Mouse (Mus musculus) hindbrain, embryonic 14.5 days (tissue): ENCODE results near the gene Slc16a11. TPM values are rescaled to one million over a fixed set of nuclear protein-coding genes. Genes with fewer than 3 reads are reported as not detected.

Experiments used
- ATAC-seq: fragments of 200-750 bp; cut with Nextera tagmentation; 2 replicates; pipeline ENCODE4 v1.8.0; 2017; ENCODE audit warnings: moderate number of reproducible peaks, mild to moderate bottlenecking, moderate TSS enrichment, moderate library complexity; ENCODE audit not compliant: low FRiP score
- DNase-seq: peaks from one replicate; pipeline ENCODE4 v3.0.0-alpha.2; 2015; ENCODE audit warnings: low spot score
- H3K27ac ChIP-seq: fragments of 300-500 bp; sonication (generic); 2 replicates; pipeline ENCODE4 v1.5.1; 2014; ENCODE audit warnings: mild to moderate bottlenecking, moderate library complexity
- H3K27me3 ChIP-seq: fragments of 300-500 bp; sonication (generic); 2 replicates; pipeline ENCODE4 v1.6.1; 2014; ENCODE audit warnings: mild to moderate bottlenecking, low read length, mixed read lengths; ENCODE audit not compliant: control insufficient read depth, insufficient read depth
- H3K36me3 ChIP-seq: fragments of 300-500 bp; sonication (generic); replicated peaks from 2 replicates; pipeline ENCODE4 v1.6.1; 2014; ENCODE audit not compliant: control insufficient read depth, insufficient read depth
- H3K4me1 ChIP-seq: fragments of 300-500 bp; sonication (generic); replicated peaks from 2 replicates; pipeline ENCODE4 v1.6.1; 2014; ENCODE audit warnings: antibody characterized with exemption, low read length, mixed read lengths; ENCODE audit not compliant: control insufficient read depth, insufficient read depth
- H3K4me2 ChIP-seq: fragments of 300-500 bp; sonication (generic); replicated peaks from 2 replicates; pipeline ENCODE4 v1.6.1; 2014; ENCODE audit warnings: mild to moderate bottlenecking, moderate library complexity
- H3K4me3 ChIP-seq: fragments of 300-500 bp; sonication (generic); replicated peaks from 2 replicates; pipeline ENCODE4 v1.5.1; 2014; ENCODE audit warnings: mild to moderate bottlenecking, low read length
- H3K9ac ChIP-seq: fragments of 300-500 bp; sonication (generic); 2 replicates; pipeline ENCODE4 v1.6.1; 2014
- H3K9me3 ChIP-seq: fragments of 300-500 bp; sonication (generic); 2 replicates; pipeline ENCODE4 v1.6.1; 2016; ENCODE audit warnings: low read length; ENCODE audit not compliant: control insufficient read depth
- WGBS: fragments of 180-500 bp; shearing (Covaris S2); extraction: QIAGEN DNeasy Blood & Tissue Kit; methylation state at CpG from one replicate; pipeline ENCODE4 v1.1.7; 2014; 5-methylcytosine and 5-hydroxymethylcytosine counted together
- polyA plus RNA-seq: library from polyadenylated mRNA; unstranded; fragments of >200 nt; fragmentation: Nextera tagmentation; extraction: Ambion mirVana; gene quantifications from 2 replicates; pipeline ENCODE4 v1.2.1, GENCODE M21; 2014

The Slc16a11 gene
- polyA plus RNA-seq, 1 experiment from 2014 or later, result 3.5 TPM

DNA sequence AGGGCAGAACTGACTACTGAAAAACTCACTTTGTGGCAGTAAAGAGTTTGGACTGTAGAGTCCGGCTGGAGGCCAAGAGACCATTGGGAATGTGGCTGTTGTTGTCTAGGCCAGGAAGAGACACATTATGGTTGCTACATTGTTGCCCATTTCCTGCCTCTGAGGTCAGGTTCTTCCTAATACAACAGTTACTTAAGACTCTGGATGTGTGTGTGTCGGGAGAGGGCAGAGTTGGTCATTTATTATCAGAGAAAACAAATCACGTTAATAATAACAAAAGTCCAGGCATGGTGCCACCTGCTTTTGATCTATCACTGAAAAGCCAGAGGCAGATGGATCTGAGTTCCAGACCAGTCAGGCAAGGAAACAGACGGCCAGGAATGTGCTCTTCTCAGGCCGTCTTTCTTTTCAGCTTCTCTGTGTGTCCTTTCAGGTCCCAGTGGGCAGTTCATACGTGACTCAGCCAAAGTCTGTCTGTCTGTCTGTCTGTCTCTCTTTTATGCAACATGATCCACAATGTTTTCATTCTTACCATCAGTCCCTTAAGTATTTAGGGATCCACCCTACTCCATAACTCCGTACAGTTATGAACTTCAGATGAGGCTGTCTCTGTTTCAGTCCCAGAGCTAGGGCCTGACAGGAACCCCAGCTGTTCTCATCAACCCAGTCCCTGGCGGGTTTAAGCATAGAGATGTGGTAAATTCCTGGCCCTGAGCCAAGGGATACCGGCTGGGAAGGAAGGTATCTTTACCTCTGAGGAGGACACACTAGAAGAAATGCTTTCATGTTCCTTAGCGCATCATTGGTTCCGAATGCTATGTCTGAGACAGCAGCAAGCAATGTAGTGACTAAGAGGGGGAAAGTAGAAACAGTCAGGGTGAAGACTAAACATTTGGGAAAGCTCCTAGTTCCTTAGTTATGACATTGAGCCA lies 18.9 kb upstream of the Slc16a11 start:
- no peaks in the 10 kb centered on the region for H3K9me3 ChIP-seq
- no peak overlapping the region for H3K4me2 ChIP-seq
- WGBS, result 60% methylated on average over 11 of the region's 11 CpGs
- DNase-seq, result no peak
- no peak overlapping the region for H3K9ac ChIP-seq
- no peak overlapping the region for H3K4me3 ChIP-seq
- H3K27me3 ChIP-seq, result no peaks in the 10 kb centered on the region
- no peak overlapping the region for H3K27ac ChIP-seq
- ATAC-seq, result no peak
- H3K4me1 ChIP-seq, result no peaks in the 10 kb centered on the region
- H3K36me3 ChIP-seq, result no peaks in the 10 kb centered on the region

DNA sequence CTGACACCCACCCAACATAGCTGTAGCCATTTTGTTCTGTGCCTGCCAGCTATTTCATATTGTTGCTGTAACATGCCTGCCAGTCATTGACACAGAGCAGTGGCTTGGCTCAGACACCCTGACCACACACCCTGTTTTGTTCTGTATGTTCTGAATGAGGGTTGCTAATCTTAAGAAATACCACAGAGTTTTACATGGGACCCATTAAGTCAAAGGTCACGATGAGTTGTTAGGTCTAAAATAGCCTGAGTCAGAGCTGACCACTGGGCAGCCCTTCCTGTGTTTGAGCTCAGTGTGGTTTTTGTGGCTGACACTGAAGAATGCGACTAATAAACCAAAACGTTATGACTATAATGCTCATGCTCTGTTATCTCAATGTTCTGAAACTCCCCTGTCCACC lies 14.2 kb upstream of the Slc16a11 start:
- Histone ChIP-seq H3K36me3 (no peaks in the 10 kb centered on the region), H3K27me3 (no peaks in the 10 kb centered on the region), H3K4me3 (no peak overlapping the region), H3K9ac (no peak overlapping the region), H3K4me2 (no peak overlapping the region), H3K27ac (no peak overlapping the region), H3K9me3 (no peaks in the 10 kb centered on the region), H3K4me1 (no peaks in the 10 kb centered on the region)
- ATAC-seq (no peak), DNase-seq (no peak)
- WGBS, result 83% methylated on average over 3 of the region's 3 CpGs

DNA sequence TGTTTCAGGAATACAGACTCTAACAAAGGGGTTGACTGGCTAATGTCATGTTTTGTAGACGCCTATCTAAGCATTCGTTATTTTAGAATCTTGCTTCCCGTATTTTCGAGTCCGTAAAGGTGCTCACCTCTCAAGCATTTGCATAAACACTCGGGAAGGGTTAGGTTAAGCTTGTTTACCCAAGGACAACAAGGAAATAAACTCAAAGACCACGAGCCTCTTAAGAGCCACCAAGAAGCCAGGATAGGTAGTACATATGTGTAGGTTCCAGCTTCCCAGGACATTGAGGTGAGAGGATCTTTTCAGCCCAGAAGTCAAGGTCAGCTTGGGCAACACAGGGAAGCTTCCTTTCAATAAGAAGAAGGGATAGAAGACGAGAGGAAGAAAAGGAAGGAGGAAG lies 13.4 kb upstream of the Slc16a11 start:
- Histone ChIP-seq H3K36me3 (no peaks in the 10 kb centered on the region), H3K9me3 (no peaks in the 10 kb centered on the region), H3K4me1 (no peaks in the 10 kb centered on the region), H3K4me3 (no peak overlapping the region), H3K4me2 (no peak overlapping the region), H3K27me3 (no peaks in the 10 kb centered on the region), H3K9ac (no peak overlapping the region), H3K27ac (no peak overlapping the region)
- DNase-seq, result no peak
- ATAC-seq, result no peak
- whole genome bisulfite sequencing, result 82% methylated on average over 8 of the region's 8 CpGs

DNA sequence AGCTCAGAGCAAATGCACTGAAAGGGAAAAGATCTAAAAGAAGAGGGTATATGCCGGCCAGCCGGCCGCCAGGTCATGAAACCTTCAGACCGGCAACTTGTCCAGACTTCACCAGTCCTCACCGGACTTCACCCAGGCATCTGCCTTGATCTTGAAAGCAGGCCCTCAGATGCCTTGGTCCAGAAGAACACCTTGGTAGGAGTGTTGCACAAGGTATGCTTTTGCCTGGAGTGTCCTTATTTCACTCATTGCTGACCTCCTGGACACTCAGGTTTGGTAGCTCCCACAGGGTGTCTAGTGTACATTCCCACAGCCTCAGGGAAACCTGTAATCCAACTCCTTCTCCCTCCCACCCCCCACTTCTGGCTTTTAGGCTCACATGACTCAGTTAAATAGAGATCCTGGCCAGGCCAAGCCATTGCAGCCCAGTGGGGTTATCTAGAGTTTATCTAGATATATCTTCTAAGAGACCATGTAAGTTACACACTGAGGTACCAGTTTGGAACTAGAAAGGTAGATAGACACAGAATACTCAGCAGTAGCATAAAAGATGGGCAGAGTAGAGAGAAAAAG lies 12.4 kb upstream of the Slc16a11 start:
- Histone ChIP-seq H3K36me3 (no peaks in the 10 kb centered on the region), H3K27ac (no peak overlapping the region), H3K4me3 (no peak overlapping the region), H3K4me1 (no peaks in the 10 kb centered on the region), H3K4me2 (no peak overlapping the region), H3K9me3 (no peaks in the 10 kb centered on the region), H3K9ac (no peak overlapping the region), H3K27me3 (no peaks in the 10 kb centered on the region)
- no peak for ATAC-seq
- WGBS, result 79% methylated on average over 5 of the region's 5 CpGs
- no peak for DNase-seq

DNA sequence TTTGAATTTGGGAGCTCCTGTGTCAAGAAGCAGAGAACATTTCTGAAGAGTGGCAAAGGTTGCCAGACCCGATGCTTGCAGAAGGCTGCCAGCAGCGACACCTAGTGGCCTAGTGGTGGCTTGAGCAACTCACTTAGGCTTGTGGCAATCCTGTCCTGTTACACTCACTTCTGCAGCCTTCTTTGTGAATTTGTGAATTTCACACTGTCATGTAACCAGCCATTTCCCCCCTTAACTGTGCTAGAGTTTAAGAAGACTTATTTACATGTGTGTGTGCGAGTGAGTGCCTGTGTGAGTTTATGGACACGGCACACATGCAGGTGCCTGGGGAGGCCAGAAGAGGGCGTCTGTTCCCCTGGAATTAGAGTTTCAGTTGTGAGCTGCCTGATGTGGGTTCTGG lies 10.9 kb upstream of the Slc16a11 start:
- Histone ChIP-seq H3K9me3 (no peaks in the 10 kb centered on the region), H3K4me1 (no peaks in the 10 kb centered on the region), H3K27ac (no peak overlapping the region), H3K4me2 (no peak overlapping the region), H3K9ac (no peak overlapping the region), H3K36me3 (no peaks in the 10 kb centered on the region), H3K4me3 (no peak overlapping the region), H3K27me3 (no peaks in the 10 kb centered on the region)
- WGBS, result 35% methylated on average over 5 of the region's 5 CpGs
- ATAC-seq, result no peak
- peak; percentile 88 for DNase-seq

DNA sequence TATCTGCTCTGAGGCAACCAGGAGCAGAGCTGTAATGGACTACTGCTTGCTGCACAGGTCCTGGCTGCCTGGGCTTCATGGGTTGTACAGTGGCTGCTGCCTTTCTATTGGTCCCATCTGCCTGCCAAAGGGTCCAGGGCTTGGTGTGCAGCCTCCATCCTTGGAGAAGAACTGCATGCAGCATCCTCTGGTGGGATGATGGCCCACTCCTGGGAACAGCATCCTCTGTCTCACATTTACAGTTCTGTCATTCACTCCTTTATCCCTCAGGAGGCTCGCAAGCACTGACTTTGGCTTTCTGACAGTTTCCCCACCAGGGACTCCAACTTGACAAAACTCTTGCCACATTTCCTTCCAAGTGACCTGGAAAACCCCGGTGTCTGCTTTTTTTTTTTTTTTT lies 5.8 kb upstream of the Slc16a11 start:
- Histone ChIP-seq H3K4me2 (no peak overlapping the region), H3K4me3 (no peak overlapping the region), H3K4me1 (no peaks in the 10 kb centered on the region), H3K36me3 (no peaks in the 10 kb centered on the region), H3K27ac (no peak overlapping the region), H3K9ac (no peak overlapping the region), H3K27me3 (no peaks in the 10 kb centered on the region; the same call in 1 of the 2 replicates), H3K9me3 (no peaks in the 10 kb centered on the region)
- no peak for DNase-seq
- ATAC-seq, result no peak
- WGBS, result 81% methylated on average over 2 of the region's 2 CpGs

DNA sequence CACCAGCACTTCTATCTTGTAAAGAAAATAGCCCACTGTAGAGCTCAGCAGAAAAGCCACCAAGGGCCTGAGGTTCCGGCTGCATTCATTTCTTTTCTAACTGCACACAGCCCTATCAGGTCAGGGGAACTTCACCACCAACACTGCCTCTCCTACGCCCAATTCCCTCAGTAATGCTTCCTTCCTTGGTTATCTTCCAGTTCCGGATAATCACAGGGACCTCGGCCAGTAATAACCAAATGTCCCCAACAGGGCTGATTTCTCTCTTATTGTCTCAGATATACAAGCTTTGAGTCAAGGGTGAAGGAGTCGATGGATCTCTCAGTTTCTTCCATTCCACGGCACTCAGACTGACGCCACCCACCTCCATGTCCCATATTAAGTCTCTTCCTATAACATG lies 5.3 kb upstream of the Slc16a11 start:
- DNase-seq (no peak), ATAC-seq (no peak)
- Histone ChIP-seq H3K4me3 (no peak overlapping the region), H3K27me3 (peaks cover 5% of the 10 kb centered on the region; the same call in 1 of the 2 replicates), H3K9me3 (no peaks in the 10 kb centered on the region), H3K27ac (no peak overlapping the region), H3K4me2 (no peak overlapping the region), H3K4me1 (no peaks in the 10 kb centered on the region), H3K9ac (no peak overlapping the region), H3K36me3 (no peaks in the 10 kb centered on the region)
- WGBS, result 92% methylated on average over 7 of the region's 7 CpGs

DNA sequence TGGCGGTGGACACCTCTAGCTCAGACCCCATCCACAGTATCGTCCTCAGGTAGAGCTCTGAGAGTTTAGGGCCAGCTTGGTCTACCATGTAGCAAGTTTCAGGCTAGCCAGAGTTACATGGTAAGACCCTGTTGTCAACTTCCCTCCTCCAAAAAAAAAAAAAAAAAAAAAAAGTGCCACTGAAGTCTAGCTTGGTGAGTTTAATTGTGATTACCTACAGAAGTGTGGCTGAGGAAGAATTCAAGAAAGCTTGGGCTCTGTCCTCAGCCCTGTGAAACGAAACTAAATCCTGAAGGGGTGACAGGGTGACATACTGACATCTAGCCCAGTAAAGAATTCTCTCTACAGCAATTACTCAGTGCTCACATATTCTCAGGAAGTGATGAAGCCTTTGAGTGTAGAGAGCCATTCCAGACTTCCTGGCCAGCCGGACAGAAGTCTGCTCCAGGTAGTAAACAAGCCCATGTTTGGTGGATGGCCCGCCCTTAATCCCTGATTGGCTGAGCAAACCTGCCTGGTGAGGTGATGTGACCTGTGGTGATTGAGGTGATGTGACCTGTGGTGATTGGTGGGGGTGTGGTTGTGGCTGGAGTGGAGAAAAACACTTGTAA lies 3.7 kb upstream of the Slc16a11 start:
- ATAC-seq, result no peak
- Histone ChIP-seq H3K9me3 (no peaks in the 10 kb centered on the region), H3K36me3 (no peaks in the 10 kb centered on the region), H3K4me1 (peaks cover 4% of the 10 kb centered on the region), H3K27ac (no peak overlapping the region), H3K27me3 (peaks cover 15% of the 10 kb centered on the region; the same call in 1 of the 2 replicates), H3K9ac (no peak overlapping the region), H3K4me3 (no peak overlapping the region), H3K4me2 (no peak overlapping the region)
- no peak for DNase-seq
- 79% methylated on average over 5 of the region's 5 CpGs for WGBS

DNA sequence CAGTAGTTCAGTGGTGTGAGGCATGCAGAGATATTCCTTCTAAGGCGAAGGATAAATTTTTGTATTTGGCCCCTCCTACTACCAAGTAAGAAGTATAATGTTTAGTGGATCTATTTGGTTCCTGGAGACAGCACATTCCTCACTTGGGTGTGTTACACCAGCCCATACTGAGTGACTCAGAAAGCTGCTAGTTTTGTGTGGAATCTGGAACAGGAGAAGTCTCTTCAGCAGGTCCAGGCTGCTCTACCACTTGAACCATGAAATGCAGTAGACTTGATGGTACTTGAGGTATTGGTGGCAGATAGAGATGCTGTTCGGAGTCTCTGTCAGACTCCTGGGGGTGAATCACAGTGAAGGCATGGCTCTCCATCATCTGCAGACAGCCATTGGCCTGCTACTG lies 1.9 kb upstream of the Slc16a11 start:
- Histone ChIP-seq H3K36me3 (no peaks in the 10 kb centered on the region), H3K27me3 (peaks cover 33% of the 10 kb centered on the region), H3K4me3 (no peak overlapping the region), H3K9ac (no peak overlapping the region), H3K9me3 (no peaks in the 10 kb centered on the region), H3K4me1 (peaks cover 16% of the 10 kb centered on the region), H3K4me2 (no peak overlapping the region), H3K27ac (no peak overlapping the region)
- WGBS, result 95% methylated on average over 2 of the region's 2 CpGs
- ATAC-seq (no peak), DNase-seq (no peak)
